Mouse (Mus musculus) hindbrain, embryonic 11.5 days (tissue): ENCODE measurements around the gene Slc30a2. TPM values are rescaled to one million over a fixed set of nuclear protein-coding genes. Genes with fewer than 3 reads are reported as not detected.

ENCODE experiments used
- ATAC-seq: fragments of 200-750 bp; cut with Nextera tagmentation; 2 replicates; pipeline ENCODE4 v1.8.0; 2017; ENCODE audit warnings: mild to moderate bottlenecking, moderate TSS enrichment, moderate library complexity; ENCODE audit not compliant: low FRiP score
- DNase-seq: peaks from one replicate; pipeline ENCODE4 v3.0.0-alpha.2; 2015; ENCODE audit warnings: low spot score
- H3K27ac ChIP-seq: fragments of 300-500 bp; sonication (generic); 2 replicates; pipeline ENCODE4 v1.5.1; 2014; ENCODE audit warnings: mild to moderate bottlenecking, low read depth, low read length
- H3K27me3 ChIP-seq: fragments of 300-500 bp; sonication (generic); 2 replicates; pipeline ENCODE4 v1.6.1; 2014; ENCODE audit warnings: mild to moderate bottlenecking, low read length, moderate library complexity, mixed read lengths; ENCODE audit not compliant: control insufficient read depth, insufficient read depth
- H3K36me3 ChIP-seq: fragments of 300-500 bp; sonication (generic); 2 replicates; pipeline ENCODE4 v1.6.1; 2014; ENCODE audit warnings: mild to moderate bottlenecking, low read length, moderate library complexity, mixed read lengths; ENCODE audit not compliant: control insufficient read depth, insufficient read depth
- H3K4me1 ChIP-seq: fragments of 300-500 bp; sonication (generic); replicated peaks from 2 replicates; pipeline ENCODE4 v1.6.1; 2014; ENCODE audit warnings: low read length, mixed read lengths; ENCODE audit not compliant: control insufficient read depth, insufficient read depth
- H3K4me2 ChIP-seq: fragments of 300-500 bp; sonication (generic); replicated peaks from 2 replicates; pipeline ENCODE4 v1.6.1; 2014; ENCODE audit warnings: mild to moderate bottlenecking, low read depth, low read length
- H3K4me3 ChIP-seq: fragments of 300-500 bp; sonication (generic); 2 replicates; pipeline ENCODE4 v1.5.1; 2014; ENCODE audit warnings: low read depth, low read length
- H3K9ac ChIP-seq: fragments of 300-500 bp; sonication (generic); 2 replicates; pipeline ENCODE4 v1.6.1; 2014; ENCODE audit warnings: low read depth, low read length
- H3K9me3 ChIP-seq: fragments of 300-500 bp; sonication (generic); 2 replicates; pipeline ENCODE4 v1.6.1; 2016; ENCODE audit warnings: low read length; ENCODE audit not compliant: control insufficient read depth
- WGBS: fragments of 180-500 bp; shearing (Covaris S2); extraction: QIAGEN DNeasy Blood & Tissue Kit; methylation state at CpG from one replicate; pipeline ENCODE4 v1.1.7; 2014; 5-methylcytosine and 5-hydroxymethylcytosine counted together
- polyA plus RNA-seq: library from polyadenylated mRNA; unstranded; fragments of >200 nt; fragmentation: Nextera tagmentation; extraction: Ambion mirVana; gene quantifications from 2 replicates; pipeline ENCODE4 v1.2.1, GENCODE M21; 2014

Gene Slc30a2
- polyA plus RNA-seq, 1 experiment from 2014 or later = not detected

- ATAC-seq (no peak), DNase-seq (no peak)
- WGBS = 36% methylated on average over 17 of the region's 17 CpGs
- H3K4me2 ChIP-seq = peak overlapping the region; percentile 28; the same call in 1 of the 2 replicates
- no peak overlapping the region for H3K4me3 ChIP-seq
- H3K36me3 ChIP-seq = no peaks in the 10 kb centered on the region
- H3K4me1 ChIP-seq = no peaks in the 10 kb centered on the region
- H3K27me3 ChIP-seq = peaks cover 8% of the 10 kb centered on the region; the same call in 1 of the 2 replicates
- no peaks in the 10 kb centered on the region for H3K9me3 ChIP-seq
- H3K27ac ChIP-seq = no peak overlapping the region
- H3K9ac ChIP-seq = 0 out of 2 replicates have a peak overlapping the region, but pooled peaks have one; percentile 27
These were observed 14.4 kb downstream of the Slc30a2 start for GRCm38 (mm10) chr4:134357461-134357771.

GRCm38 (mm10) chr4:134359649-134360048, 16.7 kb downstream of the Slc30a2 start:
- 85% methylated on average over 6 of the region's 6 CpGs for WGBS
- H3K27me3 ChIP-seq = peaks cover 8% of the 10 kb centered on the region; the same call in 1 of the 2 replicates

GRCm38 (mm10) chr4:134361215-134361614, 18.2 kb downstream of the Slc30a2 start:
- peaks cover 8% of the 10 kb centered on the region; the same call in 1 of the 2 replicates for H3K27me3 ChIP-seq
- no peak for ATAC-seq
- H3K4me3 ChIP-seq = no peak overlapping the region
- WGBS = 50% methylated on average over 5 of the region's 5 CpGs
- no peak overlapping the region for H3K9ac ChIP-seq
- no peak for DNase-seq
- H3K27ac ChIP-seq = no peak overlapping the region
- H3K36me3 ChIP-seq = no peaks in the 10 kb centered on the region
- H3K4me1 ChIP-seq = no peaks in the 10 kb centered on the region
- H3K9me3 ChIP-seq = no peaks in the 10 kb centered on the region
- no peak overlapping the region for H3K4me2 ChIP-seq

More at GRCm38 (mm10) chr4:134359649-134360048, 16.7 kb downstream of the Slc30a2 start:
- Histone ChIP-seq H3K36me3 (no peaks in the 10 kb centered on the region), H3K4me2 (no peak overlapping the region), H3K27ac (no peak overlapping the region), H3K4me3 (no peak overlapping the region), H3K9ac (no peak overlapping the region), H3K4me1 (no peaks in the 10 kb centered on the region), H3K9me3 (no peaks in the 10 kb centered on the region)
- no peak for ATAC-seq
- no peak for DNase-seq

- no peak for DNase-seq
- Histone ChIP-seq H3K36me3 (no peaks in the 10 kb centered on the region), H3K9me3 (no peaks in the 10 kb centered on the region), H3K9ac (no peak overlapping the region), H3K27me3 (peaks cover 8% of the 10 kb centered on the region; the same call in 1 of the 2 replicates), H3K27ac (no peak overlapping the region), H3K4me2 (no peak overlapping the region), H3K4me1 (no peaks in the 10 kb centered on the region), H3K4me3 (no peak overlapping the region)
- no peak for ATAC-seq
- 63% methylated on average over 9 of the region's 9 CpGs for WGBS
These were observed 19.1 kb downstream of the Slc30a2 start for GRCm38 (mm10) chr4:134362124-134362523.

GRCm38 (mm10) chr4:134362586-134362985, 19.6 kb downstream of the Slc30a2 start:
- no peak overlapping the region; the same call in 1 of the 2 replicates for H3K4me2 ChIP-seq
- H3K27me3 ChIP-seq = peaks cover 4% of the 10 kb centered on the region; the same call in 1 of the 2 replicates
- DNase-seq (peak; percentile 33), ATAC-seq (no peak)
- no peaks in the 10 kb centered on the region for H3K36me3 ChIP-seq
- H3K27ac ChIP-seq = no peak overlapping the region
- WGBS = 24% methylated on average over 9 of the region's 9 CpGs
- H3K4me1 ChIP-seq = no peaks in the 10 kb centered on the region
- no peak overlapping the region for H3K9ac ChIP-seq
- H3K9me3 ChIP-seq = no peaks in the 10 kb centered on the region
- H3K4me3 ChIP-seq = no peak overlapping the region

GRCm38 (mm10) chr4:134365280-134365679, 22.3 kb downstream of the Slc30a2 start:
- Histone ChIP-seq H3K4me1 (no peaks in the 10 kb centered on the region), H3K9me3 (no peaks in the 10 kb centered on the region), H3K27me3 (peaks cover 11% of the 10 kb centered on the region), H3K9ac (no peak overlapping the region), H3K27ac (no peak overlapping the region), H3K4me2 (no peak overlapping the region), H3K4me3 (no peak overlapping the region), H3K36me3 (no peaks in the 10 kb centered on the region)
- no peak for ATAC-seq
- 49% methylated on average over 5 of the region's 5 CpGs for WGBS
- DNase-seq = no peak

GRCm38 (mm10) chr4:134370649-134371221, 27.8 kb downstream of the Slc30a2 start:
- no peak overlapping the region for H3K27ac ChIP-seq
- H3K4me3 ChIP-seq = peak overlapping the region; percentile 18
- H3K27me3 ChIP-seq = peaks cover 30% of the 10 kb centered on the region
- 1% methylated on average over 18 of the region's 18 CpGs for WGBS
- H3K4me1 ChIP-seq = peaks cover 9% of the 10 kb centered on the region
- DNase-seq (peak; percentile 21), ATAC-seq (no peak)
- no peak overlapping the region for H3K9ac ChIP-seq
- no peaks in the 10 kb centered on the region for H3K36me3 ChIP-seq
- H3K9me3 ChIP-seq = no peaks in the 10 kb centered on the region
- peak overlapping the region; percentile 79 for H3K4me2 ChIP-seq

- H3K4me3 ChIP-seq = peak overlapping the region; percentile 33
- under 1% methylated on average over 17 of the region's 17 CpGs for WGBS
- H3K36me3 ChIP-seq = no peaks in the 10 kb centered on the region
- H3K27me3 ChIP-seq = peaks cover 30% of the 10 kb centered on the region
- H3K4me1 ChIP-seq = peaks cover 9% of the 10 kb centered on the region
- H3K4me2 ChIP-seq = peak overlapping the region; percentile 79
- ATAC-seq (no peak), DNase-seq (peak; percentile 38)
- H3K9me3 ChIP-seq = no peaks in the 10 kb centered on the region
- no peak overlapping the region for H3K27ac ChIP-seq
- H3K9ac ChIP-seq = no peak overlapping the region
These were observed 28.4 kb downstream of the Slc30a2 start for GRCm38 (mm10) chr4:134371316-134371855.

- Histone ChIP-seq H3K4me2 (peak overlapping the region; percentile 79), H3K9me3 (no peaks in the 10 kb centered on the region), H3K36me3 (no peaks in the 10 kb centered on the region), H3K27ac (no peak overlapping the region), H3K4me3 (peak overlapping the region; percentile 33), H3K9ac (no peak overlapping the region), H3K27me3 (peaks cover 30% of the 10 kb centered on the region), H3K4me1 (peaks cover 9% of the 10 kb centered on the region)
- peak; percentile 75 for DNase-seq
- WGBS = 0% methylated on average over 16 of the region's 16 CpGs
- 0 out of 2 replicates have a peak, but pooled peaks have one; percentile 25 for ATAC-seq
These were observed 29.3 kb downstream of the Slc30a2 start for GRCm38 (mm10) chr4:134372294-134372747.
